Mouse (Mus musculus): ENCODE measurements around the gene Mmd2. TPM values are rescaled to one million over a fixed set of nuclear protein-coding genes. Genes with fewer than 3 reads are reported as not detected.

Gene Mmd2
- polyA plus RNA-seq, 1 experiment from 2014 or later = 110 TPM

DNA sequence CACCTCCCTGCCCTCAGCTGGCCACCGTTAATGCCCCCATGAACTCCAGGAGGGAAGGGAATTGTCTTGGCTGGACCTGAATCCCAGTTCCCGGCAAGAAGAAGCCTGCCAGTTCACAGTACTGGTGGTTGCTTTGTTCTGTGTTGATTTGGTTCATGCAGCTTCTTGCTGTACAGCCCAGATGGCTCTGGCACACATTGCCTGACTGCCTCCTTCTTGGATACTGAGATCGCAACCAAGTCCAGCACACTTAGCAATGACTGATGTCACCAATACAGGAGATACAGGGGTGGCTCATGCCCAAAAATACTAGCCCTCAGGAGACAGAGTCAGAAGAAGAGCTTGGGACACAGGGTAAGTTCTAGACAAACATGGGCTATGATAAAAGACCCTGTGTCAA is 12.9 kb downstream of the Mmd2 start:
- peak; percentile 78 for ATAC-seq
- no peaks in the 10 kb centered on the region for H3K27me3 ChIP-seq (replicated peaks; ENCODE audit: control insufficient read depth, insufficient read depth, low read length)
- 47% methylated on average over 3 of the region's 3 CpGs for WGBS
- no peaks in the 10 kb centered on the region for H3K36me3 ChIP-seq (ENCODE audit: control insufficient read depth, insufficient read depth, low read length)
- H3K4me3 ChIP-seq (ENCODE audit: low read length) = no peak overlapping the region
- no peak overlapping the region for H3K4me2 ChIP-seq (ENCODE audit: low read length)
- H3K9ac ChIP-seq (ENCODE audit: low read depth, low read length) = no peak overlapping the region
- peaks cover 6% of the 10 kb centered on the region for H3K4me1 ChIP-seq (ENCODE audit: control insufficient read depth, insufficient read depth, low read depth, low read length)
- no peaks in the 10 kb centered on the region for H3K9me3 ChIP-seq (ENCODE audit: control insufficient read depth, low read length)
- peak overlapping the region; percentile 25; the same call in 1 of the 2 replicates for H3K27ac ChIP-seq (ENCODE audit: low read depth, low read length)

DNA sequence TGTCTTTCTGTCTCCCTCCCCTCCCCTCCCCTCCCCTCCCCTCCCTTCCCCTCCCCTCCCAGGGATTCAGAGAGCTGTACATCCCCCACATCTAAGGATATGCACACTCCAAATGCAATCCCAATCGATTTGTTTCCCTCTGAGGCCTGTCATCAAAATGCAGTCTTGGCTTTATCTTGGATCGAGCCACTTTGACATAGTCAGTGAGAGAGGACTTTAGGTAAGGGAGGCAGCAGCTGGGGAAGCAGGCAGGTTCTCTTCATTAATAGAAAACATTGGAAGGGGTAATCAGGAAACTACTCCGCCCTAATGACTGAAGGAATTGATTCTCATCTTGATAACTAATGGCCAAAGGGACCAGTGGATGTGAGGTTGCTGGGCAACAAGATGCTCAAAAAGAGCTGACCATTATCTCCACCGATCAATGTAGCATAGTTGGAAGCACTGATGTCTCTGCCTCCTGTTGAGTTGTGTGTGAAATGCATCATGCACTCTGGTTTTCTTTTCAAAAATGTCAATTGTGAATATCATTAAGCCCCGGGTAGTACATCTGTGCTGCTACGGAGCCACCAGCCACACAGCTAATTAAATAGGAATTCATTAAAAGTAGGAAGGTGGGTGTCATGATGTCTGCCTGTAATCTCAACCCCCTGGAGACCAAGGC is 17.5 kb downstream of the Mmd2 start:
- Histone ChIP-seq H3K4me2 (ENCODE audit: low read length) (no peak overlapping the region), H3K27me3 (replicated peaks; ENCODE audit: control insufficient read depth, insufficient read depth, low read length) (no peaks in the 10 kb centered on the region), H3K27ac (ENCODE audit: low read depth, low read length) (peak overlapping the region; percentile 62), H3K36me3 (ENCODE audit: control insufficient read depth, insufficient read depth, low read length) (no peaks in the 10 kb centered on the region), H3K4me3 (ENCODE audit: low read length) (no peak overlapping the region), H3K9me3 (ENCODE audit: control insufficient read depth, low read length) (no peaks in the 10 kb centered on the region), H3K9ac (ENCODE audit: low read depth, low read length) (no peak overlapping the region), H3K4me1 (ENCODE audit: control insufficient read depth, insufficient read depth, low read depth, low read length) (peaks cover 6% of the 10 kb centered on the region)
- 39% methylated on average over 6 of the region's 6 CpGs for WGBS
- ATAC-seq = no peak

DNA sequence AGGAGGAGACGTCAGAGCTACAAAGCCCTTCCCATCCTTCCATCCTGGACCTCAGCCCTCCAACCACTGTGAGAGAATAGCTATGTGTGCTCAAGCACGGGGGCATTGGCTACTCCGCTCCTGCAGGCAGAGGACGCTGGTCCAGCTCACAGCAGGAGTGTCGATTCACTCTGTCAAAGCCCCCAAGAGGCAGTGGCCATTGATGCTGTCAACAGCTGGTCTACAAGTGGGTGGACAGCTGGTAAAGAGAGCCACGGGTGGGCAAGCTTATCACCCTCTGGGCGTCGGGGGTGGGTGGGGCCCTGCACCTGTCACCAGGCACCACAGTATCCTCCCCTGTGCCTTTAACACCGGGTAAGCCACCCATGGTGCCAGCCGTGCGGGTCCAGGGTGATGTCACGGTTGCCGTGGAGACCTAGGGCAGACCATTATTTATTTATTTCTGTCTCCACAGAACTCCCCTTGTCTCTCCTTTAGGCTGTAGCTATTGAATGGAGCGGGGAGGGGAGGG is 24.9 kb downstream of the Mmd2 start:
- 0 out of 2 replicates have a peak overlapping the region, but pooled peaks have one; percentile 34 for H3K9ac ChIP-seq (ENCODE audit: low read depth, low read length)
- H3K4me3 ChIP-seq (ENCODE audit: low read length) = no peak overlapping the region; the same call in 1 of the 2 replicates
- H3K4me2 ChIP-seq (ENCODE audit: low read length) = peak overlapping the region; percentile 38; the same call in 1 of the 2 replicates
- H3K27ac ChIP-seq (ENCODE audit: low read depth, low read length) = peak overlapping the region; percentile 80
- H3K9me3 ChIP-seq (ENCODE audit: control insufficient read depth, low read length) = no peaks in the 10 kb centered on the region
- no peaks in the 10 kb centered on the region for H3K27me3 ChIP-seq (replicated peaks; ENCODE audit: control insufficient read depth, insufficient read depth, low read length)
- ATAC-seq = peak; percentile 93
- peaks cover 6% of the 10 kb centered on the region for H3K4me1 ChIP-seq (ENCODE audit: control insufficient read depth, insufficient read depth, low read depth, low read length)
- WGBS = 17% methylated on average over 14 of the region's 14 CpGs
- H3K36me3 ChIP-seq (ENCODE audit: control insufficient read depth, insufficient read depth, low read length) = peaks cover 2% of the 10 kb centered on the region; the same call in 1 of the 2 replicates

GRCm38 (mm10) chr5:142581517-142581916 is 27.1 kb downstream of the Mmd2 start:
- peaks cover 7% of the 10 kb centered on the region; the same call in 1 of the 2 replicates for H3K36me3 ChIP-seq (ENCODE audit: control insufficient read depth, insufficient read depth, low read length)
- no peak overlapping the region for H3K4me2 ChIP-seq (ENCODE audit: low read length)
- peaks cover 5% of the 10 kb centered on the region for H3K9me3 ChIP-seq (ENCODE audit: control insufficient read depth, low read length)
- 14% methylated on average over 5 of the region's 5 CpGs for WGBS
- peaks cover 6% of the 10 kb centered on the region for H3K4me1 ChIP-seq (ENCODE audit: control insufficient read depth, insufficient read depth, low read depth, low read length)
- H3K27me3 ChIP-seq (replicated peaks; ENCODE audit: control insufficient read depth, insufficient read depth, low read length) = no peaks in the 10 kb centered on the region
- ATAC-seq = peak; percentile 44
- no peak overlapping the region for H3K4me3 ChIP-seq (ENCODE audit: low read length)
- H3K27ac ChIP-seq (ENCODE audit: low read depth, low read length) = no peak overlapping the region
- 0 out of 2 replicates have a peak overlapping the region, but pooled peaks have one; percentile 23 for H3K9ac ChIP-seq (ENCODE audit: low read depth, low read length)

DNA sequence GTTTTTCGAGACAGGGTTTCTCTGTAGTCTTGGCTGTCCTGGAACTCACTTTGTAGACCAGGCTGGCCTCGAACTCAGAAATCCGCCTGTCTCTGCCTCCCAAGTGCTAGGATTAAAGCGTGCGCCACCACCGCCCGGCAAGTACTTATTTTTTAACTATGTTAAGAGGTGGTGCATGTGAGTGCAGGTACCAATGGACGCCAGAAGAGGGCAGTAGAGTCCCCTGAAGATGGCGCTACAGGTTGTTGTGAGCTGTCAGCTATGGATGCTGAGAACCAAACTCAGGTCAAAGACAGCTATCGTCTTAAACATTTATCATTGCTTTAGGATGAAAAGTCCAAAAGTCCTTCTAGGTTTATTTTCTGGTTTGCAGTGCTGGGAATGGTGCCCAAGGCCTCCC is 30.4 kb downstream of the Mmd2 start:
- WGBS = 85% methylated on average over 10 of the region's 10 CpGs
- H3K9ac ChIP-seq (ENCODE audit: low read depth, low read length) = no peak overlapping the region
- peaks cover 7% of the 10 kb centered on the region; the same call in 1 of the 2 replicates for H3K36me3 ChIP-seq (ENCODE audit: control insufficient read depth, insufficient read depth, low read length)
- ATAC-seq = no peak
- peaks cover 5% of the 10 kb centered on the region for H3K9me3 ChIP-seq (ENCODE audit: control insufficient read depth, low read length)
- no peaks in the 10 kb centered on the region for H3K4me1 ChIP-seq (ENCODE audit: control insufficient read depth, insufficient read depth, low read depth, low read length)
- H3K27ac ChIP-seq (ENCODE audit: low read depth, low read length) = no peak overlapping the region
- H3K27me3 ChIP-seq (replicated peaks; ENCODE audit: control insufficient read depth, insufficient read depth, low read length) = no peaks in the 10 kb centered on the region
- no peak overlapping the region for H3K4me2 ChIP-seq (ENCODE audit: low read length)
- no peak overlapping the region for H3K4me3 ChIP-seq (ENCODE audit: low read length)

GRCm38 (mm10) chr5:142576832-142577231 is 31.8 kb downstream of the Mmd2 start:
- ATAC-seq = no peak

DNA sequence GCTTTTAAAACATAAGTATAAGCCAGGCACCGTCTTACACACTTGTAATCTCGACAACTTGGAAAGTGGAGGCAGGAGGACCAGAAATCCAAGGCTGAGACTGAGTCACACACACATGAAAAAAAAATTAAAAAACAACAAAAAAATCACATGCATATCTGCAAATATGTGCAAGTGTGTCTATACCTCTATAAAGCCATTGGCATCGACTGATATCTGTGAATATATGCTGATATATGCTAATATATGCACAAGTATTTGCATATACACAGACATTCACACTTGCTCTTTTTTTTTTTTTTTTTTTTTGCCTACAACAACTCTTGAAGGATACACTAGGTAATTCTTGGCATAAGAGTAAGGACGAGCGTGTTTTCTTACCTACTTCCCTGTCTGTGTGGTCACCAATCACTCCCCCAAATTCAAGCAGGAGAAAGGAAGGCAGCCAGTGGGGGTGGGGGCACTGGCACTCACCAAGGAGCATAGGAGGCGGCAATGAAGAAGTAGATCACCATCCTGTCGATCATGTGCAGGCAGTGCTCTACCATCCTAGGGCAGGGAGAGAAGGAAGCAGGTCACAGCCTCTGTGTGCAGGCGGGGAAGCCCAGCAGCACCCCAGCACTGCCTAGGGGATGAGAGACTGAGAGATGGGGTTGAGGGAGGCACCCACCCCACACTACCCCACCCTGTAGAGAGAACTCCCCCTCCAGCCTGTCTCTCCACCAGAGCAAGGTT is 34.1 kb downstream of the Mmd2 start:
- Histone ChIP-seq H3K36me3 (ENCODE audit: control insufficient read depth, insufficient read depth, low read length) (peaks cover 10% of the 10 kb centered on the region), H3K27ac (ENCODE audit: low read depth, low read length) (no peak overlapping the region), H3K4me3 (ENCODE audit: low read length) (no peak overlapping the region), H3K9ac (ENCODE audit: low read depth, low read length) (no peak overlapping the region), H3K9me3 (ENCODE audit: control insufficient read depth, low read length) (peaks cover 8% of the 10 kb centered on the region), H3K4me2 (ENCODE audit: low read length) (no peak overlapping the region), H3K27me3 (replicated peaks; ENCODE audit: control insufficient read depth, insufficient read depth, low read length) (no peaks in the 10 kb centered on the region), H3K4me1 (ENCODE audit: control insufficient read depth, insufficient read depth, low read depth, low read length) (no peaks in the 10 kb centered on the region)
- WGBS = 67% methylated on average over 8 of the region's 8 CpGs
- ATAC-seq = no peak

More at GRCm38 (mm10) chr5:142576832-142577231, 31.8 kb downstream of the Mmd2 start:
- H3K4me3 ChIP-seq (ENCODE audit: low read length) = no peak overlapping the region
- H3K36me3 ChIP-seq (ENCODE audit: control insufficient read depth, insufficient read depth, low read length) = peaks cover 10% of the 10 kb centered on the region
- H3K4me1 ChIP-seq (ENCODE audit: control insufficient read depth, insufficient read depth, low read depth, low read length) = no peaks in the 10 kb centered on the region
- no peak overlapping the region for H3K9ac ChIP-seq (ENCODE audit: low read depth, low read length)
- no peak overlapping the region for H3K27ac ChIP-seq (ENCODE audit: low read depth, low read length)
- H3K4me2 ChIP-seq (ENCODE audit: low read length) = no peak overlapping the region
- no peaks in the 10 kb centered on the region for H3K27me3 ChIP-seq (replicated peaks; ENCODE audit: control insufficient read depth, insufficient read depth, low read length)
- WGBS = 78% methylated on average over 7 of the region's 7 CpGs
- H3K9me3 ChIP-seq (ENCODE audit: control insufficient read depth, low read length) = peaks cover 8% of the 10 kb centered on the region

DNA sequence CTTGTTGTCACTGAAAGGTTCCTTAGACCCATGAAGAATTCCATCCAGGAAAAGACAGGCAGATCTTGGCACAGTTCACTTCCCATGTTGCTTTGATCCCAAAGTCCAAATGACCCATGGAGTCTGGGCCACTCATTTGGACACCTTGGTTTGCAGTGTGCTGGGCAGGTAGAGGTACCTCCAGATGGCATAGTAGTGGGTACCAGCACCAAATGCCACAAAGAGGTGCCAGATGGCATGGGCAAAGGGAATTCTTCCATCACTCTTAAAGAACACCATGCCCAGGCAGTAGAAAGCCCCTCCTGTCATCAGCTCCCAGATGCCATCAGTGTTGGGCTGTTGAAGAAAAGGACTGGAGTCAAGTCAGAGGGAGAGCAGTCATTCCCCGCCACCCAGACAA is 44.0 kb downstream of the Mmd2 start:
- H3K9ac ChIP-seq (ENCODE audit: low read depth, low read length) = no peak overlapping the region
- H3K27ac ChIP-seq (ENCODE audit: low read depth, low read length) = no peak overlapping the region
- H3K36me3 ChIP-seq (ENCODE audit: control insufficient read depth, insufficient read depth, low read length) = peaks cover 15% of the 10 kb centered on the region
- no peak for ATAC-seq
- no peak overlapping the region for H3K4me2 ChIP-seq (ENCODE audit: low read length)
- H3K27me3 ChIP-seq (replicated peaks; ENCODE audit: control insufficient read depth, insufficient read depth, low read length) = no peaks in the 10 kb centered on the region
- peaks cover 2% of the 10 kb centered on the region; the same call in 1 of the 2 replicates for H3K9me3 ChIP-seq (ENCODE audit: control insufficient read depth, low read length)
- no peaks in the 10 kb centered on the region for H3K4me1 ChIP-seq (ENCODE audit: control insufficient read depth, insufficient read depth, low read depth, low read length)
- WGBS = 94% methylated on average over 1 of the region's 1 CpGs
- no peak overlapping the region for H3K4me3 ChIP-seq (ENCODE audit: low read length)

DNA sequence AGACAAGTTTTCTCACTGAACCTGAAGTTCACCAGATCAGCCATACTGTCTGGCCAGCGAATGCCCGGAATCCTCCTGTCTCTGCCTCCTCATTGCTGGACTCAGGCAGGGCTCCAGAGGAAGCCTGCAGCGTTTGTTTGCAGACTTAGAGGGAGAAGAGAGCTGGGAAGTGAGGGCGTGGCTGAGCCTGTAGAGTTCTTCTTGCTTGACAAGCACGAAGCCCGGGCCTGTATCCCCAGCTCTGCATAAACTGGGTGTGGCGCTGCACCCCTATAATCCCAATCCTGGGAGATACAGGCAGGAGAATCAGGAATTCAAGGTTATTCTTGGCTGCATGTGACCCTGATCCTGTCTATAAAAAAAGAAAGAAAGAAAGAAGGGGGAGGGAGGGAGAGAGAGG is 48.3 kb downstream of the Mmd2 start:
- Histone ChIP-seq H3K36me3 (ENCODE audit: control insufficient read depth, insufficient read depth, low read length) (0 out of 2 replicates have a peak, but pooled peaks cover 2% of the 10 kb centered on the region), H3K27me3 (replicated peaks; ENCODE audit: control insufficient read depth, insufficient read depth, low read length) (no peaks in the 10 kb centered on the region), H3K4me2 (ENCODE audit: low read length) (no peak overlapping the region), H3K9ac (ENCODE audit: low read depth, low read length) (no peak overlapping the region), H3K4me3 (ENCODE audit: low read length) (no peak overlapping the region), H3K4me1 (ENCODE audit: control insufficient read depth, insufficient read depth, low read depth, low read length) (no peaks in the 10 kb centered on the region), H3K27ac (ENCODE audit: low read depth, low read length) (no peak overlapping the region), H3K9me3 (ENCODE audit: control insufficient read depth, low read length) (no peaks in the 10 kb centered on the region)
- whole genome bisulfite sequencing = 59% methylated on average over 7 of the region's 7 CpGs
- no peak for ATAC-seq
